Mouse (Mus musculus) spleen, embryonic (tissue): ENCODE measurements around the gene 4933406M09Rik.

Experiments
- CTCF ChIA-PET: fragments of 350-600 bp; sonication (Branson Sonifier 250); formaldehyde crosslinking; loops from one replicate; lab custom pipeline; 2022; lab: Charles Lee

Gene 4933406M09Rik

GRCm38 (mm10) chr1:134385666-134386065, at the start of gene 4933406M09Rik:
4933406M09Rik (plus strand) TSS chr1:134385940.
- CTCF ChIA-PET = no interaction called here

- CTCF ChIA-PET = no interaction called here
Observed at GRCm38 (mm10) chr1:134336958-134337710, 48.6 kb upstream of the 4933406M09Rik start.

GRCm38 (mm10) chr1:134339162-134339561, 46.6 kb upstream of the 4933406M09Rik start:
- CTCF ChIA-PET = no interaction called here

- CTCF ChIA-PET = interaction anchor here (0.6 kb wide), 1 partner anchor 163 kb away, joined by 4 read pairs; no protein-coding TSS in a partner anchor
Observed at GRCm38 (mm10) chr1:134339757-134340619, 45.8 kb upstream of the 4933406M09Rik start.

GRCm38 (mm10) chr1:134341641-134342277, 44.0 kb upstream of the 4933406M09Rik start:
- CTCF ChIA-PET = no interaction called here

- CTCF ChIA-PET = no interaction called here
Observed at GRCm38 (mm10) chr1:134342278-134342664, 43.5 kb upstream of the 4933406M09Rik start.

GRCm38 (mm10) chr1:134342781-134343310, 42.9 kb upstream of the 4933406M09Rik start:
- CTCF ChIA-PET = no interaction called here

- CTCF ChIA-PET = no interaction called here
Observed at GRCm38 (mm10) chr1:134343567-134343966, 42.2 kb upstream of the 4933406M09Rik start.

GRCm38 (mm10) chr1:134344005-134344950, 41.5 kb upstream of the 4933406M09Rik start:
- CTCF ChIA-PET = interaction anchor here (0.7 kb wide), 1 partner anchor 285 kb away, joined by 12 read pairs; no protein-coding TSS in a partner anchor

GRCm38 (mm10) chr1:134345075-134345474, 40.7 kb upstream of the 4933406M09Rik start:
- CTCF ChIA-PET = interaction anchor here (0.7 kb wide), 1 partner anchor 286 kb away, joined by 12 read pairs; no protein-coding TSS in a partner anchor

GRCm38 (mm10) chr1:134347791-134348190, 37.9 kb upstream of the 4933406M09Rik start:
- CTCF ChIA-PET = no interaction called here

- CTCF ChIA-PET = no interaction called here
Observed at GRCm38 (mm10) chr1:134353326-134353725, 32.4 kb upstream of the 4933406M09Rik start.

GRCm38 (mm10) chr1:134357461-134357860, 28.3 kb upstream of the 4933406M09Rik start:
- CTCF ChIA-PET = interaction anchor here (0.6 kb wide), 1 partner anchor 9 kb away, joined by 3 read pairs; no protein-coding TSS in a partner anchor

- CTCF ChIA-PET = interaction anchor here (0.5 kb wide), 1 partner anchor 242 kb away, joined by 7 read pairs; no protein-coding TSS in a partner anchor
Observed at GRCm38 (mm10) chr1:134360656-134361055, 25.1 kb upstream of the 4933406M09Rik start.

- CTCF ChIA-PET = interaction anchor here (0.5 kb wide), 1 partner anchor 242 kb away, joined by 7 read pairs; no protein-coding TSS in a partner anchor
Observed at GRCm38 (mm10) chr1:134361195-134361856, 24.4 kb upstream of the 4933406M09Rik start.

GRCm38 (mm10) chr1:134361857-134362212, 23.9 kb upstream of the 4933406M09Rik start, which contains the start of gene Tmem183a:
Tmem183a (minus strand) TSS chr1:134361979.
- CTCF ChIA-PET = interaction anchor here (0.6 kb wide), 1 partner anchor 945 kb away, joined by 5 read pairs; no protein-coding TSS in a partner anchor

GRCm38 (mm10) chr1:134363194-134363593, 22.5 kb upstream of the 4933406M09Rik start:
- CTCF ChIA-PET = no interaction called here

GRCm38 (mm10) chr1:134365491-134365890, 20.2 kb upstream of the 4933406M09Rik start:
- CTCF ChIA-PET = no interaction called here

- CTCF ChIA-PET = interaction anchor here (0.5 to 0.9 kb wide), 2 partner anchors 109 to 199 kb away, joined by 3 read pairs; no protein-coding TSS in a partner anchor
Observed at GRCm38 (mm10) chr1:134368777-134369337, 16.9 kb upstream of the 4933406M09Rik start.
